Mouse (Mus musculus) bone marrow, adult 2 months (tissue): ENCODE data around the gene Gmppb.
A peak's percentile ranks its signal among the peaks of the same experiment; 100 is the strongest.

Experiments
- CTCF ChIP-seq: fragments of 200-500 bp; IDR thresholded peaks from 2 replicates; pipeline ENCODE4 v1.5.1; 2011; ENCODE audit warnings: low read length, control low read depth; ENCODE audit not compliant: control insufficient read depth, insufficient read depth
- POLR2A ChIP-seq: fragments of 200-500 bp; IDR thresholded peaks from 2 replicates; pipeline ENCODE4 v1.6.1; 2011; ENCODE audit warnings: low read depth, mild to moderate bottlenecking, control low read depth, low read length, borderline replicate concordance; ENCODE audit not compliant: control insufficient read depth

DNA sequence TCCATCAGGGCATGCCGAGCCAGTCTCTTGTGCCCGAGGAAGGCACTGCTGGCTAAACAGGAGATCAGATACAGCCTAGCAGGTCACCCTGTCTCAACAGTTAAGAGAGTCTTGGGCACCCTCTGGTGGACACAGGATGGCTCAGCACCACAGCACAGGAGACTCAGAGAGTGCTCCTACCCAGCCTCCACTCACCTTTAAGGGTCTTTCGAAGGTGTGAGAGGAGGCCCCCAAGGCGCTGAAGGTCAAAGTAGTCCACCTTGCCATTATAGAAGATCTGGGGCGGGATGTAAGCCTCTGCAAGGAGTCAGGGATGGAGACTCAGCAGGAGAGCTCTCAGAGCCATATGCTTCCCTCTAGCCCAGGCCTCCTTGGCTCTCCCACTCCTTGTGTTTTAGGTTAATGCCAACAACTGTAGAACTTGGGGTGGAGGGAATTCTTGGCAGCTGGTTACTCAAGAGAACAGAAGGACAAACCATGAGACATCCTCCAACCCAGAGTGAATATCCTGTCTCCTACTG lies 16.5 kb downstream of the Gmppb start:
- TF ChIP-seq CTCF = peak; percentile 79
- TF ChIP-seq POLR2A = no peak
